Comparison of ENCODE assay signal across 27 mouse cellular contexts in genomic region chr19:4945540-4945939, GRCm38 (mm10). TPM values are rescaled to one million over a fixed set of nuclear protein-coding genes. Genes with fewer than 3 reads are reported as not detected.
"Had no signal": no experiment of that assay in that cellular context is flagged by ENCODE, and none has a peak within 500 bp of the region (broad histone marks: within the 10 kb centered on the region; RNA-seq: fewer than 3 reads in every experiment).

No protein-coding gene starts in this region.

- H3K27ac ChIP-seq: gastrocnemius, adult 2 months; heart, embryonic 13.5 days; heart, embryonic 15.5 days; hindbrain, embryonic 13.5 days; hindbrain, embryonic 15.5 days; hindbrain, postnatal 0 days; layer of hippocampus, adult 2 months; left cerebral cortex, adult 2 months; limb, embryonic 10.5 days; limb, embryonic 12.5 days; liver, embryonic 13.5 days; liver, embryonic 15.5 days had no signal

- H3K9ac ChIP-seq: heart, embryonic 13.5 days; heart, embryonic 15.5 days; hindbrain, embryonic 13.5 days; hindbrain, embryonic 15.5 days; limb, embryonic 12.5 days; liver, embryonic 13.5 days; liver, embryonic 15.5 days had no signal

- DNase-seq: gastrocnemius, adult 2 months; gastrocnemius, postnatal 10 days; heart, adult 18-20 months; heart, postnatal 14 days; heart, postnatal 36 days; kidney, adult 18-20 months; kidney, adult 8-10 months; kidney, postnatal 10 days; kidney, postnatal 25 days; kidney, postnatal 4 days; liver; liver, embryonic 13.5 days; lung, adult 18-20 months had no signal

- H3K27me3 ChIP-seq: hindbrain, embryonic 15.5 days had no signal

- H3K4me3 ChIP-seq: gastrocnemius, adult 2 months; heart, embryonic 13.5 days; heart, embryonic 15.5 days; hindbrain, embryonic 13.5 days; hindbrain, embryonic 15.5 days; layer of hippocampus, adult 2 months; left cerebral cortex, adult 2 months; limb, embryonic 10.5 days; limb, embryonic 12.5 days; liver, embryonic 13.5 days; liver, embryonic 15.5 days had no signal

- H3K9me3 ChIP-seq: heart, embryonic 13.5 days; heart, embryonic 15.5 days; hindbrain, embryonic 13.5 days; hindbrain, embryonic 15.5 days; limb, embryonic 10.5 days; limb, embryonic 12.5 days; liver, embryonic 13.5 days; liver, embryonic 15.5 days had no signal

- H3K36me3 ChIP-seq: heart, embryonic 13.5 days; heart, embryonic 15.5 days; hindbrain, embryonic 13.5 days; hindbrain, embryonic 15.5 days; limb, embryonic 10.5 days; limb, embryonic 12.5 days; liver, embryonic 13.5 days; liver, embryonic 15.5 days had no signal

RNA-seq across cellular contexts. Expression of gene Npas4, which starts 44.6 kb away (rescaled TPM):
- total RNA-seq: granulocyte monocyte progenitor cell, adult 5-6 weeks; heart, postnatal 14 days; heart, postnatal 36 days; hematopoietic stem cell, adult 5-6 weeks had no signal
- polyA plus RNA-seq: kidney, embryonic 14.5 days; kidney, embryonic 16.5 days; limb, embryonic 10.5 days; limb, embryonic 12.5 days; liver, embryonic 13.5 days; liver, embryonic 15.5 days had no signal
